Comparison of ENCODE assay signal across 17 mouse cellular contexts in the genomic region with DNA sequence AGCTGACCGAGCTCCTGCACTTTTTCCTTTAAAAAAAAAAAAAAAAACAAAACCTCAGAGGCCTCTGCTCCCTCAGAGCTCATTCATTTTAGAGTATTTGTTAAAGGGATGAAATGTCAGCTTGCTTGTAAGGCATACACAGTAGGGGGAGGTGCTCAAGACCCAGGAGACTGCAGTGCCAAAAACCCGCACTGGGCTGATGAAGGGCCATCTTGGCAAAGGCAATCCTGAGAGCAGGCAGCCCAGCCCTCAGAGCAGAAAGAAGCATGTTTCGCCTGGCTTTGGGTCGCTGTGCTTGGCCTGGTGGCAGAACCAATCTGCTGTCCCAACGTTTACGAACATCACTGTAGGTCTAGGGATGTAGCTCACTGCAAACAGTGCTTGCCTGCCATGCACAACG. TPM values are rescaled to one million over a fixed set of nuclear protein-coding genes. Genes with fewer than 3 reads are reported as not detected.
A peak's percentile ranks its signal among the peaks of the same experiment; 100 is the strongest.
DNase-seq lines count a peak whose midpoint lies in the region; ATAC-seq and TF ChIP-seq lines count a peak whose summit lies in the region.
"Had no signal": no experiment of that assay in that cellular context is flagged by ENCODE, and none has a peak within 500 bp of the region (broad histone marks: within the 10 kb centered on the region; RNA-seq: fewer than 3 reads in every experiment).

No protein-coding gene starts in this region.

- H3K27me3 ChIP-seq in hindbrain, embryonic 16.5 days (replicated peaks; ENCODE audit: control insufficient read depth, insufficient read depth, low read length): no peaks in the 10 kb centered on the region
- H3K27me3 ChIP-seq in hindbrain, embryonic 10.5 days (ENCODE audit: insufficient read depth, poor library complexity, severe bottlenecking): no peaks in the 10 kb centered on the region
- H3K27me3 ChIP-seq in midbrain, postnatal 0 days (ENCODE audit: insufficient read depth, low read length): no peaks in the 10 kb centered on the region
- no peaks in the 10 kb centered on the region for H3K27me3 ChIP-seq in midbrain, embryonic 15.5 days (replicated peaks)
- no peaks in the 10 kb centered on the region for H3K27me3 ChIP-seq in stomach, embryonic 16.5 days (ENCODE audit: control insufficient read depth, insufficient read depth, low read length)
- H3K27me3 ChIP-seq in kidney, adult 2 months (replicated peaks; ENCODE audit: control insufficient read depth, insufficient read depth, low read length): no peaks in the 10 kb centered on the region
- H3K27me3 ChIP-seq: midbrain, embryonic 12.5 days; neural tube, embryonic 12.5 days; Patski had no signal

- no peak overlapping the region for H3K4me3 ChIP-seq in hindbrain, embryonic 16.5 days (ENCODE audit: low read length)
- no peak overlapping the region for H3K4me3 ChIP-seq in hindbrain, embryonic 10.5 days
- no peak overlapping the region for H3K4me3 ChIP-seq in midbrain, postnatal 0 days (ENCODE audit: low read depth, low read length)
- no peak overlapping the region for H3K4me3 ChIP-seq in midbrain, embryonic 15.5 days
- H3K4me3 ChIP-seq in stomach, embryonic 16.5 days (replicated peaks; ENCODE audit: low read length): no peak overlapping the region
- H3K4me3 ChIP-seq in kidney, adult 2 months (ENCODE audit: insufficient read depth, low read depth, low read length): no peak overlapping the region
- H3K4me3 ChIP-seq: midbrain, embryonic 12.5 days; neural tube, embryonic 12.5 days had no signal

- H3K4me2 ChIP-seq in hindbrain, embryonic 16.5 days (ENCODE audit: low read length): no peak overlapping the region
- no peak overlapping the region for H3K4me2 ChIP-seq in midbrain, postnatal 0 days (ENCODE audit: low read depth, low read length, poor library complexity, severe bottlenecking)
- H3K4me2 ChIP-seq in midbrain, embryonic 15.5 days: no peak overlapping the region
- H3K4me2 ChIP-seq in stomach, embryonic 16.5 days (ENCODE audit: low read depth, low read length): no peak overlapping the region
- H3K4me2 ChIP-seq: liver, embryonic 11.5 days; midbrain, embryonic 12.5 days; neural tube, embryonic 12.5 days had no signal

- TF ChIP-seq CTCF in midbrain, postnatal 0 days (IDR thresholded peaks at IDR 0.05): no peak
- TF ChIP-seq CTCF in kidney, adult 2 months (conservative IDR thresholded peaks at IDR 0.05; ENCODE audit: insufficient read depth, insufficient read length, low read depth, low read length): no peak

- ATAC-seq in hindbrain, embryonic 16.5 days: no peak
- no peak for ATAC-seq in midbrain, postnatal 0 days (ENCODE audit: low FRiP score)
- no peak for ATAC-seq in midbrain, embryonic 15.5 days (replicated peaks)
- ATAC-seq in stomach, embryonic 16.5 days (ENCODE audit: insufficient read depth, low FRiP score): no peak
- ATAC-seq: Patski had no signal

- H3K27ac ChIP-seq in hindbrain, embryonic 16.5 days (ENCODE audit: low read depth, low read length): peak overlapping the region; percentile 51; the same call in 1 of the 2 replicates
- H3K27ac ChIP-seq in hindbrain, embryonic 10.5 days: no peak overlapping the region; the same call in 1 of the 2 replicates
- H3K27ac ChIP-seq in midbrain, postnatal 0 days (ENCODE audit: low read depth, low read length): no peak overlapping the region
- H3K27ac ChIP-seq in midbrain, embryonic 15.5 days: no peak overlapping the region
- H3K27ac ChIP-seq in stomach, embryonic 16.5 days (ENCODE audit: low read length): peak overlapping the region; percentile 39; the same call in 1 of the 2 replicates
- no peak overlapping the region for H3K27ac ChIP-seq in kidney, adult 2 months (ENCODE audit: insufficient read depth, low read depth, low read length)
- H3K27ac ChIP-seq: midbrain, embryonic 12.5 days; neural tube, embryonic 12.5 days had no signal

- WGBS in hindbrain, embryonic 16.5 days: 52% methylated on average over 7 of the region's 7 CpGs
- WGBS in hindbrain, embryonic 10.5 days: 80% methylated on average over 7 of the region's 7 CpGs
- whole genome bisulfite sequencing in midbrain, postnatal 0 days: 70% methylated on average over 7 of the region's 7 CpGs
- 71% methylated on average over 7 of the region's 7 CpGs for WGBS in midbrain, embryonic 15.5 days
- WGBS in stomach, embryonic 16.5 days: 49% methylated on average over 7 of the region's 7 CpGs
- WGBS in kidney, adult 2 months: 73% methylated on average over 7 of the region's 7 CpGs

- H3K4me1 ChIP-seq in hindbrain, embryonic 16.5 days (ENCODE audit: control insufficient read depth, insufficient read depth, low read depth, low read length): peaks cover 8% of the 10 kb centered on the region
- H3K4me1 ChIP-seq in hindbrain, embryonic 10.5 days (replicated peaks): peaks cover 13% of the 10 kb centered on the region
- H3K4me1 ChIP-seq in midbrain, postnatal 0 days (ENCODE audit: insufficient read depth, low read length): no peaks in the 10 kb centered on the region
- H3K4me1 ChIP-seq in midbrain, embryonic 15.5 days: peaks cover 8% of the 10 kb centered on the region
- peaks cover 18% of the 10 kb centered on the region for H3K4me1 ChIP-seq in stomach, embryonic 16.5 days (ENCODE audit: control insufficient read depth, insufficient read depth, low read length)
- H3K4me1 ChIP-seq in kidney, adult 2 months (ENCODE audit: control insufficient read depth, insufficient read depth, low read length): no peaks in the 10 kb centered on the region; the same call in 1 of the 2 replicates
- H3K4me1 ChIP-seq: midbrain, embryonic 12.5 days; neural tube, embryonic 12.5 days had no signal

- no peaks in the 10 kb centered on the region for H3K9me3 ChIP-seq in hindbrain, embryonic 16.5 days (ENCODE audit: control insufficient read depth, low read length)
- peaks cover 3% of the 10 kb centered on the region; the same call in 1 of the 2 replicates for H3K9me3 ChIP-seq in hindbrain, embryonic 10.5 days
- H3K9me3 ChIP-seq in midbrain, postnatal 0 days (ENCODE audit: low read length): no peaks in the 10 kb centered on the region
- no peaks in the 10 kb centered on the region for H3K9me3 ChIP-seq in midbrain, embryonic 15.5 days
- H3K9me3 ChIP-seq in stomach, embryonic 16.5 days (replicated peaks; ENCODE audit: control insufficient read depth, low read length): peaks cover 5% of the 10 kb centered on the region; the same call in 1 of the 2 replicates
- H3K9me3 ChIP-seq: midbrain, embryonic 12.5 days had no signal

- no peak for TF ChIP-seq POLR2A in kidney, adult 2 months (IDR thresholded peaks at IDR 0.05; ENCODE audit: low read depth, low read length)

- peaks cover 9% of the 10 kb centered on the region; the same call in 1 of the 2 replicates for H3K36me3 ChIP-seq in hindbrain, embryonic 16.5 days (ENCODE audit: control insufficient read depth, insufficient read depth, low read length)
- H3K36me3 ChIP-seq in hindbrain, embryonic 10.5 days: peaks cover 42% of the 10 kb centered on the region
- H3K36me3 ChIP-seq in midbrain, postnatal 0 days (ENCODE audit: insufficient read depth, low read length): peaks cover 7% of the 10 kb centered on the region; the same call in 1 of the 2 replicates
- no peaks in the 10 kb centered on the region; the same call in 1 of the 2 replicates for H3K36me3 ChIP-seq in midbrain, embryonic 15.5 days (replicated peaks)
- H3K36me3 ChIP-seq in stomach, embryonic 16.5 days (ENCODE audit: control insufficient read depth, insufficient read depth, low read length): no peaks in the 10 kb centered on the region
- H3K36me3 ChIP-seq in kidney, adult 2 months (ENCODE audit: control insufficient read depth, insufficient read depth, low read length): no peaks in the 10 kb centered on the region
- H3K36me3 ChIP-seq: midbrain, embryonic 12.5 days had no signal

- peak; percentile 56 for DNase-seq in cerebellum, adult 9-10 months
- no peak for DNase-seq in cerebellum, adult 8-10 months
- DNase-seq in hindbrain, embryonic 10.5 days (ENCODE audit: low spot score): no peak
- peak; percentile 46 for DNase-seq in midbrain, postnatal 0 days (ENCODE audit: low spot score)
- no peak for DNase-seq in kidney, adult 2 months
- DNase-seq: embryo, embryonic 11 days; heart, postnatal 14 days; kidney, adult 8-10 months; lung, postnatal 36 days; thymus, adult 18-20 months had no signal

- H3K9ac ChIP-seq in hindbrain, embryonic 16.5 days (ENCODE audit: low read depth, low read length): no peak overlapping the region
- no peak overlapping the region for H3K9ac ChIP-seq in midbrain, postnatal 0 days (replicated peaks; ENCODE audit: low read length, poor library complexity, severe bottlenecking)
- H3K9ac ChIP-seq in midbrain, embryonic 15.5 days: no peak overlapping the region
- H3K9ac ChIP-seq in stomach, embryonic 16.5 days (ENCODE audit: low read length): no peak overlapping the region
- H3K9ac ChIP-seq: midbrain, embryonic 12.5 days; neural tube, embryonic 12.5 days had no signal

RNA-seq across cellular contexts. Expression of gene Wnk2, which starts 44.6 kb away (rescaled TPM):
- polyA plus RNA-seq in hindbrain, embryonic 16.5 days (2015; fragmentation: Nextera tagmentation; extraction: Ambion mirVana): 15.6 and 17.9 TPM in 2 replicates
- polyA plus RNA-seq in hindbrain, embryonic 10.5 days (2016; fragmentation: Nextera tagmentation; extraction: Ambion mirVana): 4.5 and 8.5 TPM in 2 replicates
- total RNA-seq in midbrain, postnatal 0 days (2014; rRNA removed): 62.9 and 63.4 TPM in 2 replicates
- polyA plus RNA-seq in midbrain, postnatal 0 days (2015; fragmentation: Nextera tagmentation; extraction: Ambion mirVana): 15.2 and 17.7 TPM in 2 replicates
- 26.0 and 27.8 TPM in 2 replicates for polyA plus RNA-seq in midbrain, embryonic 15.5 days (2015; fragmentation: Nextera tagmentation; extraction: Ambion mirVana)
- polyA plus RNA-seq in stomach, embryonic 16.5 days (2015; fragmentation: Nextera tagmentation; extraction: Ambion mirVana): 3.3 and 3.4 TPM in 2 replicates
- 2.3 and 2.7 TPM in 2 replicates for polyA plus RNA-seq in kidney, adult 2 months (2012; rRNA removed)

Comparison
In these comparisons a context has a peak if more than half of its experiments do, and no peak if none do; other contexts are left out.
1. DNase-seq: peak in cerebellum, adult 9-10 months (single experiment) and midbrain, postnatal 0 days (single experiment); none in cerebellum, adult 8-10 months (single experiment), hindbrain, embryonic 10.5 days (single experiment) and kidney, adult 2 months (single experiment).
2. H3K27ac ChIP-seq: peak in hindbrain, embryonic 16.5 days (single experiment) and stomach, embryonic 16.5 days (single experiment); none in hindbrain, embryonic 10.5 days (single experiment), midbrain, postnatal 0 days (single experiment), midbrain, embryonic 15.5 days (single experiment) and kidney, adult 2 months (single experiment).